Mouse (Mus musculus) retina, postnatal 7 days (tissue): ENCODE measurements at regions not wholly inside any gene's neighbourhood (a gene's known extent, or its start where the extent isn't known, plus 50 kb on each side); places are given as distances from the start of the nearest gene placed in this dataset.

Experiments used
- DNase-seq: peaks from one replicate; pipeline ENCODE4 v3.0.0-alpha.2; 2012; ENCODE audit warnings: low read depth, low spot score

- no peak for DNase-seq
These were observed 56.9 kb upstream of the Sox2 start for GRCm38 (mm10) chr3:34593279-34593678.

DNA sequence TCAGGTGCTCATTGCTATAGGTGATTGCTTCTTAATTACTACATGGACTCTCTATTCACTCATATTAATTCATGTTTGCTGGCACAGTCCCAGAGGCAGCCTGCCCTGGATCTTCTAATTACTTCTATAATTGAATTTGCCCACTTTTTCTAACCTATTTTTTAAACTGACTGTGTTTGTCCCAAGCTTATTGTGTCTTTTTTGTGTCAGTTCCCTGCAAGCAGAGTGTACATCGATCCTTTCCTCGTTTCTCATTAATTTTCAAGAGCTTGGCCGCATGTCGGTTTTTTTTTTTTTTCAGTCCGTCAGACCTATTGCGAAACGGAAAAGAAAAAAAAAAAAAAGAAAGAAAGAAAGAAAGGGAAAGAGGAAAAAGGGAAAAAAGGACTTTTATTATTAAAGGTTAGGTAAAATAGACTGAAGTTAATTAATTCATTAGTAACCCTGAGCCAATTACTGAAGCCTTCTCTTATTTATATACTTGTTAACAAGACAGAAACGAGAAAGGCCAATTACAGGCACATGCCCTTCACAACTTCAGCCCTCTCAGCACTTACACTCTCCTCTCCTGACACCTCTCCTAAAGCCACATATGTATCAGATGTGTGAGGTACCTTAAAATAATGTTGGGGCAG, 72.2 kb upstream of the Sox2 start:
- no peak for DNase-seq

DNA sequence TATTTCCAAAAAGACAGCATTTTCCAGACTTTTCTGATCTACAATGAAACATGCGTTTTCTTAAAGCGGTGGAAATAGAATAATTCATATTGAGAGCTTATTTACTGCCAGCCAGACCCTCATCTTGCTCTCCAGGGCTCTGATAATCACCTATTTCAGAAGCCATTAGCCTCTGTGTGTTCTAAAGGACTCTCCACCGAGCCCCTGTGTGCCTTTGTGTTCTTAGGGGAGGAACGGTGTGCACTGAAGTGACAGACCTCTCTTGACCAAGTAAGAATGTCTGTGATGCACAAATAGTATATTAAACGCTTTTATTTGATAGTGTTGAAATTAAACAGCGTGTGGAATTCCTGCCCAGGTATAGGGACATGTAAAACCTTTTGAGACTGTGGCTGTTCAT, 73.1 kb upstream of the Sox2 start:
- DNase-seq: no peak

- no peak for DNase-seq
These were observed 74.0 kb upstream of the Sox2 start for GRCm38 (mm10) chr3:34576159-34576558.

DNA sequence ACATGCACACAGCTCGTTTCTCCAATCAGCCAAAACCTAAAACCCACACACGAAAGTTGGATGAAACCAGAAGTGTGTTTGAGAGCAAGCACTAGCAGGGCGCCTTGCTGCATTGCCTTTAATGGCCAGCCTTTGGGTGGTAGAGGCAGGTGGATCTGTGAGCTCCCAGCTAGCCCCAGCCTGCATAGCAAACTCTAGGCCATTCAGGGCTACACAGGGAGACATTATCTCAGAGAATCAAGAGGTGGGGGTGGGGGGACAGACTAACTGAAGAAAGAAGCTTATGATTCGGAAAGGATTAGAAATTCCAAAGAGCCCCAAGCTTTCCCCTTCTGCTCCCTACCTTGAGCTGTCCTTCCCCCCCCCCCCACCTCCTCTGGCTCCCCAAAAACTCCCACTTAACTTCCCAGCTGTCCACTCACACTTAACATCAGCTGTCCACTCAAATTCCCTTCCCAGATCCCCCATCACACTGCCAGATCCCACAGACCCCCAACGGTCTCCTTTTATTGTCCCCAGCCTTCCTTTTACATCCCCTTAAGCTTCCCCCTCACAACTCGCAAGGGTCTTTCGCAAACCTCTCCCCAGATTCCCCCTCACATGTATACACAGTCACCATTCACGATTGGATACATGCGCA, 75.4 kb upstream of the Sox2 start:
- DNase-seq: no peak

DNA sequence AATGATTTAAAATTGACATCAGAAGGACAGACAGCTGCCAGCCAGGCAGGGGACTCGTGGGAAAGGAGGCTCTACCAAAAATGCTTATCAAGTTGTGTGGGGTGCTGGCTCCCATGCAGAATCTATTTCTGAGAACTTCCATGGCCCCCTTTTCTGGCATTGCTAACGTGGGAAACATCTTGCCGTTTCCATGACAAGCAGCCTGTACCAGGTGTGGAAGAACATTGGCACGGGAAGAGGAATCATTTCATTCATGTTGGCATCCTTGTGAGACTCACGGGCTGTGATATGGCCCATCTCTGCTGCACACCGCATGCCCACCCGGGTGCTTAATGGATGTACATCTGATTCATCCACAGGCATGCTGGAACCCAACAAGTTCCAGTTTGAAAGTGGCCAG, 76.9 kb upstream of the Sox2 start:
- no peak for DNase-seq

DNA sequence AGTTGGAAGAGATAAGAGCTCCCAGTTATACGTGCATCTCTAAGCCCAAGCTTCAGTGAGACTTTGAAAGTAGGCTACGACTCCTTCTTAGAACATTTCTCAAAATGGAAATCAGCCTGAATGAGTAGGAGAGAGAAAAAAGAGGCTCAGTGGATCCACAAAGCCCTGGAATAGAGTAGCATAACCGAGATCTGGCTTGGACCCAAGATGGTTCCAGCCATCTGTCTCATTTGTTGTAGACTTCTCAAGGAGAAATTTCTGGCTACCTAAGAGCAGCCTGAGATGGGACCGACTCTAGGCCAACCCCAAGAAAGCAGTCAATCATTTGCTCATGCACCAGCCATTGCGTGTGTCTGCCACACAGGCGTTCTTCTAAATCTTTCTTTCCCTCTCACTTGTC, 78.1 kb upstream of the Sox2 start:
- no peak for DNase-seq

DNA sequence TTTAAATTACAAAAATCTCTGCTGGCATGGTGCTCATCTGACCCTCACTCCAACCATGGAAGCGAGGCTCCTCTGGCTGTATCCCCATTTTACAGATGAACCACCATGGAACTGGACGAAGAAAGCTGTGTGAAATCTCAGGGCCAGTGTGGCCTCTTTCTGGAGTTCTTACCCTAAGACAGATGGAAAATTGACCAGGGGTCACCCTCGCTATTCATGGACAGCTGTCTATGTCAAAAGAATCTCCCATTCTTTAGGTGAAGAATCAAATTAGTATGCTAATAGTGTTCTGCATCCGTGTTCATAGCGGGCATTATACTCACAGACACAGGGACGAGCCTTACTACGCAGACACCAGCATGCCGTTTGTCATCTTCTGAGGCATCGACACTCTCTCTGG, 78.6 kb upstream of the Sox2 start:
- no peak for DNase-seq

- DNase-seq: no peak
These were observed 80.2 kb upstream of the Sox2 start for GRCm38 (mm10) chr3:34569998-34570397.

GRCm38 (mm10) chr3:34568086-34568650, 82.0 kb upstream of the Sox2 start:
- DNase-seq: no peak

GRCm38 (mm10) chr3:34565386-34565785, 84.8 kb upstream of the Sox2 start:
- no peak for DNase-seq

DNA sequence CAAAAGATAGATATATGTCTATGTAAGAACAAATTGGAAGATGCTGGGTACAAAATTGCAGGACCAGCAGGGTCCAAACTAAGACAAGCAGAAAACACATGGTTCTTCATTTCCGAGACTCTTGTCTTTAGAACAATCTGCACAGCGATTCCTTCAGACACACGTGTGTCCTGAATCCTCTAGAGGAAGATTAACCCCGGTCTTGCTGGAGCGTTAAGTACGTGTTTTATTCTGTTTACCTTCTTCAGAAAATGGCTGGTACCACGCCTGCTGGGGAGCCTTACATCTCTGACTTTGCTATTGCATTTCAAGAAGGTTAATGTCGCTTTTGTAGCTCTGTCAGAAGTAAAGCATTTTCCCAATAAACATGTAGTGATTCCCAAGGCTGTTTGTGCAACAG, 87.3 kb upstream of the Sox2 start:
- no peak for DNase-seq

- peak; percentile 24 for DNase-seq
These were observed 88.5 kb upstream of the Sox2 start for GRCm38 (mm10) chr3:34561709-34562108.

- no peak for DNase-seq
These were observed 90.1 kb upstream of the Sox2 start for GRCm38 (mm10) chr3:34559841-34560703.

DNA sequence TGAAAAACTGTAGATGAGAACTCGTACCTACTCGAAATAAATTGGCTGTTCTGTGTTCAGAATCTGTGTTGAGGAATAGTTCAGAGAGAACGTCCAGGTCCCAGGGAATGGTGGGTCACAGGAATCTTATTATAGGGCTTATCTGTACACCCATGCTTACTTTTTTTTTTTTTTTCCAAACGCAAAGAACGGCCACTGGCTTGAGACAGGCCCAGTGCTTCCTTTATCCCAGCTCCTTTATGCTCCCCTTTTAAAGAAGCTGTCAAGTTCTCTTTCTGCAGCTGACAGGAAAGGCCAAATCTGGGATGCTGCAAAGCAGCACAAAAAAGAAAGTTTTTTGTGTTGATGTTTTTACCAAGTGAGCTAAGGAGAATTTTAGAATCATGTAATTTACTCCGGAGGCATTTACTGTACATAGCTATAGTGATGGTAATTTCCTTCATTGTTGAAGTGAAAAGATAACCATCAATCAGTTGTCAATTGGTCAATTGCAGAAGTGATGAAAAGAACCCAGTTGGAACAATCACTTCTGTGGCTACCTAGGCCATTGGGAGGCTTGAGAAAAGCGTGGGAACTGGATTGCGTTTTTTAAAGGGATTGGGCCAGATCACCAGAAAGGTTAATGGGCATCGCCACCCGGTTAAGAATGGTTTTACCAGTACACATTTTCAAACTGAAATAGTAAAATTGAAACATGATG, 91.2 kb upstream of the Sox2 start:
- no peak for DNase-seq

GRCm38 (mm10) chr3:34552542-34553208, 97.5 kb upstream of the Sox2 start:
- no peak for DNase-seq

- no peak for DNase-seq
These were observed 99.1 kb upstream of the Sox2 start for GRCm38 (mm10) chr3:34551069-34551468.

DNA sequence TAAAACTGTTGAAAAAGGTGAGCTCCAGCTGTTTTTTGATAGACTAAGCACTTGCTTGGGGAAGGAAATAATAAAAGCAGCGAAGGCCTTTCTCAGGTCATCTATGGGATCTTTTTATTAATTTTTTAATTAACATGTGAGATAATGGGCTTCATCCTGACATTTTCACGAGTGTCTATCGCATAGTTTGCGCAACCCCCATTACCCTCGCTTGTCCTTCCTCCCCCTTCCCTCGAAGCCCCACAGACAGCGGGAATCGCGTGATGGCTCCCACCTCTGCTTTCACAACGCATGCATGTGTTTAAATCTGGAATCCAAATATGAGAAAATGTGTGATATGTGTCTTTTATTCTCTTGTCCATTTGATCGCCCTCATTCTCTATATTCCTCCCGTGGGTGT, 100.0 kb upstream of the Sox2 start:
- no peak for DNase-seq

GRCm38 (mm10) chr3:34532451-34532850, 117.8 kb upstream of the Sox2 start:
- no peak for DNase-seq

GRCm38 (mm10) chr3:34531836-34532235, 118.4 kb upstream of the Sox2 start:
- DNase-seq: no peak

DNA sequence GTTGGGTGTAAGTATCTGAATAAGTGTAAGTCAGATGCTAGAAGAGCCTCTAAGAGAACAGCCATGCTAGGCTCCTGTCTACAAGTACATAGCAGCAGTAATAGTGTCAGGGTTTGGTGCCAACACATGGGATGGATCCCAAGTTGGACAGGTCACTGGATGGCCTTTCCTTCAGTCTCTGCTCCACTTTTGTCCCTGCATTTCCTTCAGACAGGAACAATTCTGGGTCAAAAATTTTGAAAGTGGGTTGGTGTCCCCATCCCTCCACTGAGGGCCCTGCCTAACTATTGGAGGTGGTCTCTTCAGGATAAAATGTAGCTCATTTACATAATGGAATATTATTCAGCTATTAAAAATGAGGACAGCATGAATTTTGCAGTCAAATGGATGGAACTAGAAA, 122.7 kb upstream of the Sox2 start:
- no peak for DNase-seq
